ENCODE assay signal across 8 mouse cellular contexts in the genomic region with DNA sequence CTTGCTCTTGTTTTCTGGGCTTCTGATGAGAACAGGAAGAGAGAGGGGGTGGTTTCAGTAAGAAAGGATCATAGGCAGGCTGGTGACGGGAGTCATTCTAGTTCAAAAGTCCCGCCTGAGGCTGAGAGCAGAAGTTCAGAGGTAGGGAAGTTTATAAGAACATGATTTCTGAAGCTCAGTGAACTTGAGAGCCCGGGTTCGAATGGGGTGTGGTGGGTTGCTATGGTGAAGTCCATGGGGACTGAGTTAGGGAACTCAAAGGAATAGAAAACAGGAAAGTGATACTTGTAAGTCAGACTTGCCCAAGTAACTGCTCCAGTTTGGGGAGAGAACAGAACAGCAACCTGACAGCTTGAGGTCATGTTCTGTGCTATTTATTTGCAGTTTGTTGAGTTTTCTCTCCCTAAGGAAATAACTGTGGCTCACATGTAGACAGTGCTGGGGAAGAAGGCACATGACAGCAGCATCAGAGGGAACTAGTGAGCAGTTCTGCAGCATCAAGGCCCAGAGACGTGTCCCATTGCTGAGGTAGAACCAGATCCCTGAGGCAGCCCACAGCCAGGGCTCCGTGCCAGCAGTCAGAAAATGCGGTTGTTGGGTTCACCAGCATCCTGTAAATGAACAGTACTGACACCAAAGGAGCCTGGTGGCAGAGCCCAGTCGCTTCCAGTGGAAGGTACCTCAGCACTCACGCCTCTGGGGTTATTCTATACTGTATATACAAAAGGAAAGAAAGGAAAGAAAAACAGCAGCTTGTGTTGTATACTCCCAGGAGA. TPM values are rescaled to one million over a fixed set of nuclear protein-coding genes. Genes with fewer than 3 reads are reported as not detected.
DNase-seq lines count a peak whose midpoint lies in the region; ATAC-seq and TF ChIP-seq lines count a peak whose summit lies in the region.

No protein-coding gene starts in this region.

- no peak for TF ChIP-seq EP300 in stomach, postnatal 0 days (optimal IDR thresholded peaks at IDR 0.05)

- TF ChIP-seq CTCF in stomach, postnatal 0 days (IDR thresholded peaks at IDR 0.05; ENCODE audit: low read depth) = no peak

- peaks cover 34% of the 10 kb centered on the region for H3K4me1 ChIP-seq in liver, embryonic 13.5 days (replicated peaks)
- H3K4me1 ChIP-seq in liver, embryonic 11.5 days (replicated peaks; ENCODE audit: control insufficient read depth, insufficient read depth, low read length) = peaks cover 17% of the 10 kb centered on the region
- H3K4me1 ChIP-seq in embryonic facial prominence, embryonic 11.5 days (ENCODE audit: control insufficient read depth, insufficient read depth, low read length) = peaks cover 3% of the 10 kb centered on the region; the same call in 1 of the 2 replicates
- H3K4me1 ChIP-seq in stomach, postnatal 0 days (replicated peaks; ENCODE audit: control insufficient read depth, insufficient read depth) = peaks cover 2% of the 10 kb centered on the region
- H3K4me1 ChIP-seq in intestine, embryonic 15.5 days (replicated peaks) = peaks cover 24% of the 10 kb centered on the region

- 0 out of 2 replicates have a peak, but pooled peaks have one; percentile 7 for ATAC-seq in liver, embryonic 13.5 days (ENCODE audit: low read depth)
- no peak for ATAC-seq in liver, embryonic 11.5 days (replicated peaks; ENCODE audit: low FRiP score)
- ATAC-seq in embryonic facial prominence, embryonic 11.5 days (replicated peaks; ENCODE audit: insufficient number of reproducible peaks, low FRiP score, low TSS enrichment, low read depth) = no peak
- 0 out of 2 replicates have a peak, but pooled peaks have one; percentile 21 for ATAC-seq in stomach, postnatal 0 days (ENCODE audit: low FRiP score, low TSS enrichment)
- no peak for ATAC-seq in intestine, embryonic 15.5 days

- H3K27me3 ChIP-seq in liver, embryonic 13.5 days = no peaks in the 10 kb centered on the region
- no peaks in the 10 kb centered on the region for H3K27me3 ChIP-seq in liver, embryonic 11.5 days (replicated peaks; ENCODE audit: control insufficient read depth, insufficient read depth, low read length)
- H3K27me3 ChIP-seq in embryonic facial prominence, embryonic 11.5 days (ENCODE audit: control insufficient read depth, insufficient read depth, low read length) = no peaks in the 10 kb centered on the region
- no peaks in the 10 kb centered on the region for H3K27me3 ChIP-seq in stomach, postnatal 0 days (ENCODE audit: control insufficient read depth, insufficient read depth, low read length)
- no peaks in the 10 kb centered on the region for H3K27me3 ChIP-seq in intestine, embryonic 15.5 days (replicated peaks)

- no peak overlapping the region for H3K4me3 ChIP-seq in liver, embryonic 13.5 days (replicated peaks)
- no peak overlapping the region for H3K4me3 ChIP-seq in liver, embryonic 11.5 days (ENCODE audit: low read depth, low read length)
- no peak overlapping the region for H3K4me3 ChIP-seq in embryonic facial prominence, embryonic 11.5 days (ENCODE audit: low read depth, low read length)
- no peak overlapping the region for H3K4me3 ChIP-seq in stomach, postnatal 0 days (ENCODE audit: low read depth, low read length)
- no peak overlapping the region for H3K4me3 ChIP-seq in intestine, embryonic 15.5 days (replicated peaks)

- DNase-seq in liver, embryonic 13.5 days = no peak
- DNase-seq in liver, embryonic 11.5 days (ENCODE audit: low spot score) = no peak
- DNase-seq in brain, adult 2 months (ENCODE audit: low read depth, low spot score) = peak; percentile 65
- DNase-seq in embryonic facial prominence, embryonic 11.5 days (ENCODE audit: low spot score) = peak; percentile 62
- DNase-seq in layer of hippocampus, postnatal 10 days (ENCODE audit: low spot score in 2 of 2) = peak; percentile 47 to 67
- DNase-seq in stomach, postnatal 0 days (ENCODE audit: low spot score) = no peak
- DNase-seq in right cerebral cortex, postnatal 36 days (ENCODE audit: low spot score in 2 of 2) = no peak

- no peak overlapping the region for H3K4me2 ChIP-seq in liver, embryonic 13.5 days
- H3K4me2 ChIP-seq in liver, embryonic 11.5 days = no peak overlapping the region
- no peak overlapping the region for H3K4me2 ChIP-seq in embryonic facial prominence, embryonic 11.5 days (ENCODE audit: low read depth, low read length)
- H3K4me2 ChIP-seq in stomach, postnatal 0 days (replicated peaks; ENCODE audit: low read depth) = no peak overlapping the region
- no peak overlapping the region for H3K4me2 ChIP-seq in intestine, embryonic 15.5 days (replicated peaks)

- H3K9me3 ChIP-seq in liver, embryonic 13.5 days (replicated peaks) = no peaks in the 10 kb centered on the region
- no peaks in the 10 kb centered on the region for H3K9me3 ChIP-seq in liver, embryonic 11.5 days (ENCODE audit: control insufficient read depth, low read length)
- H3K9me3 ChIP-seq in embryonic facial prominence, embryonic 11.5 days (replicated peaks; ENCODE audit: control insufficient read depth, low read length) = no peaks in the 10 kb centered on the region
- H3K9me3 ChIP-seq in stomach, postnatal 0 days (ENCODE audit: control insufficient read depth, low read length) = no peaks in the 10 kb centered on the region
- no peaks in the 10 kb centered on the region for H3K9me3 ChIP-seq in intestine, embryonic 15.5 days

- H3K36me3 ChIP-seq in liver, embryonic 13.5 days = no peaks in the 10 kb centered on the region
- no peaks in the 10 kb centered on the region for H3K36me3 ChIP-seq in liver, embryonic 11.5 days (ENCODE audit: control insufficient read depth, insufficient read depth, low read length)
- H3K36me3 ChIP-seq in embryonic facial prominence, embryonic 11.5 days (replicated peaks; ENCODE audit: control insufficient read depth, insufficient read depth, low read depth, low read length) = no peaks in the 10 kb centered on the region
- no peaks in the 10 kb centered on the region for H3K36me3 ChIP-seq in stomach, postnatal 0 days (ENCODE audit: control insufficient read depth, insufficient read depth, low read length)
- H3K36me3 ChIP-seq in intestine, embryonic 15.5 days = no peaks in the 10 kb centered on the region

- no peak overlapping the region for H3K9ac ChIP-seq in liver, embryonic 13.5 days
- H3K9ac ChIP-seq in liver, embryonic 11.5 days (ENCODE audit: low read depth, low read length) = no peak overlapping the region
- H3K9ac ChIP-seq in embryonic facial prominence, embryonic 11.5 days (replicated peaks; ENCODE audit: low read length) = no peak overlapping the region
- H3K9ac ChIP-seq in stomach, postnatal 0 days (ENCODE audit: low read length) = no peak overlapping the region
- H3K9ac ChIP-seq in intestine, embryonic 15.5 days = no peak overlapping the region

- H3K27ac ChIP-seq in liver, embryonic 13.5 days = no peak overlapping the region
- no peak overlapping the region for H3K27ac ChIP-seq in liver, embryonic 11.5 days (ENCODE audit: low read depth, low read length)
- H3K27ac ChIP-seq in embryonic facial prominence, embryonic 11.5 days (replicated peaks; ENCODE audit: low read depth, low read length) = 0 out of 2 replicates have a peak overlapping the region, but pooled peaks have one; percentile 16
- no peak overlapping the region for H3K27ac ChIP-seq in stomach, postnatal 0 days (replicated peaks)
- H3K27ac ChIP-seq in intestine, embryonic 15.5 days = no peak overlapping the region

- WGBS in liver, embryonic 13.5 days (ENCODE audit: insufficient replicate concordance) = 58% methylated on average over 9 of the region's 9 CpGs
- WGBS in liver, embryonic 11.5 days = 78% methylated on average over 9 of the region's 9 CpGs
- 48% methylated on average over 9 of the region's 9 CpGs for WGBS in embryonic facial prominence, embryonic 11.5 days
- 44% methylated on average over 9 of the region's 9 CpGs for WGBS in stomach, postnatal 0 days
- WGBS in intestine, embryonic 15.5 days = 53% methylated on average over 9 of the region's 9 CpGs

RNA-seq across cellular contexts. Expression of gene Fyn, which starts 52.4 kb away (rescaled TPM):
- 6.5 and 7.6 TPM in 2 replicates for polyA plus RNA-seq in liver, embryonic 13.5 days (2015; fragmentation: Nextera tagmentation; extraction: Ambion mirVana)
- polyA plus RNA-seq in liver, embryonic 11.5 days (2014; fragmentation: Nextera tagmentation; extraction: Ambion mirVana) = 19.3 and 20.4 TPM in 2 replicates
- polyA plus RNA-seq in embryonic facial prominence, embryonic 11.5 days (2014; fragmentation: Nextera tagmentation; extraction: Ambion mirVana) = 34.9 and 38.9 TPM in 2 replicates
- 100 to 1,000 TPM; 235 to 244 TPM for total RNA-seq in layer of hippocampus, postnatal 10 days (2021)
- polyA plus RNA-seq in stomach, postnatal 0 days (2015; fragmentation: Nextera tagmentation; extraction: Ambion mirVana) = 12.5 and 12.6 TPM in 2 replicates
- 21.3 and 23.4 TPM in 2 replicates for polyA plus RNA-seq in intestine, embryonic 15.5 days (2015; fragmentation: Nextera tagmentation; extraction: Ambion mirVana)

Comparison
In these comparisons a context has a peak if more than half of its experiments do, and no peak if none do; other contexts are left out.
1. ATAC-seq: peak in liver, embryonic 13.5 days (single experiment) and stomach, postnatal 0 days (single experiment); none in liver, embryonic 11.5 days (single experiment), embryonic facial prominence, embryonic 11.5 days (single experiment) and intestine, embryonic 15.5 days (single experiment).
2. DNase-seq: peak in brain, adult 2 months (single experiment), embryonic facial prominence, embryonic 11.5 days (single experiment) and layer of hippocampus, postnatal 10 days (2 of 2); none in liver, embryonic 13.5 days (single experiment), liver, embryonic 11.5 days (single experiment), stomach, postnatal 0 days (single experiment) and right cerebral cortex, postnatal 36 days (0 of 2).